Mouse (Mus musculus) megakaryocyte, embryonic 14.5 days (primary cell): ENCODE measurements around the gene Gse1.

Experiments used
- FLI1 ChIP-seq: IDR thresholded peaks from 2 replicates; pipeline ENCODE4 v1.6.1; 2012; ENCODE audit warnings: low read length, inconsistent platforms, mixed read lengths
- GATA1 ChIP-seq: IDR thresholded peaks from 3 replicates; pipeline ENCODE4 v1.6.1; 2012; ENCODE audit warnings: mixed read lengths, low read length, inconsistent platforms, borderline replicate concordance

GRCm38 (mm10) chr8:120406008-120406632, 177.9 kb downstream of the Gse1 start:
- TF ChIP-seq GATA1, result no peak
- no peak for TF ChIP-seq FLI1
